Mouse (Mus musculus) heart, adult 18-20 months (tissue): ENCODE results near the gene Galnt15. TPM values are rescaled to one million over a fixed set of nuclear protein-coding genes. Genes with fewer than 3 reads are reported as not detected.
A peak's percentile ranks its signal among the peaks of the same experiment; 100 is the strongest.

Experiments
- DNase-seq, 2 experiments: peaks; one replicate each; pipeline ENCODE4 v3.0.0; 2021 to 2022; ENCODE audit warnings: mixed read lengths in 1 of 2
- long read RNA-seq, 2 experiments: library from polyadenylated mRNA; stranded (forward); transcript quantifications; one replicate each; pipeline ENCODE4 v2.0.0; 2021
- total RNA-seq, 2 experiments: library from RNA; stranded (reverse); gene quantifications; 2 replicates each; pipeline ENCODE4 v1.2.3; 2021

The Galnt15 gene
- total RNA-seq = 10 to 100 TPM; 13.5 to 14.5 TPM
- long read RNA-seq, experiment 1, full-length matches to known transcripts = 5 of 12 reads
- long read RNA-seq, experiment 1, partial matches to known transcripts = 4 of 12 reads
- long read RNA-seq, experiment 1, other reads (novel, unspliced or antisense) = 3 of 12 reads
- long read RNA-seq, experiment 2, full-length matches to known transcripts = 1 of 8 reads
- long read RNA-seq, experiment 2, partial matches to known transcripts = 2 of 8 reads
- long read RNA-seq, experiment 2, other reads (novel, unspliced or antisense) = 5 of 8 reads

- DNase-seq = peak; percentile 82 to 90
These were observed at the start of gene Galnt15 for GRCm38 (mm10) chr14:32028681-32029091. Gene Galnt15 (plus strand): TSS chr14:32028989.

- DNase-seq = peak; percentile 51 to 68
These were observed 34.8 kb upstream of the Galnt15 start for GRCm38 (mm10) chr14:31994021-31994420.

GRCm38 (mm10) chr14:32000941-32001340 is 27.8 kb upstream of the Galnt15 start:
- no peak for DNase-seq

- no peak for DNase-seq
These were observed 26.1 kb upstream of the Galnt15 start for GRCm38 (mm10) chr14:32002502-32003338.

- DNase-seq = no peak
These were observed 24.7 kb upstream of the Galnt15 start for GRCm38 (mm10) chr14:32003904-32004596.

GRCm38 (mm10) chr14:32005673-32006261 is 23.0 kb upstream of the Galnt15 start:
- peak; percentile 46 to 63 for DNase-seq

- peak in 1 of 2 experiments; percentile 37 for DNase-seq
These were observed 21.0 kb upstream of the Galnt15 start for GRCm38 (mm10) chr14:32007654-32008335.

GRCm38 (mm10) chr14:32009715-32010114 is 19.1 kb upstream of the Galnt15 start:
- no peak for DNase-seq

GRCm38 (mm10) chr14:32011547-32012304 is 17.1 kb upstream of the Galnt15 start:
- DNase-seq = no peak

- DNase-seq = peak; percentile 57 to 66
These were observed 13.5 kb upstream of the Galnt15 start for GRCm38 (mm10) chr14:32015131-32015770.

- DNase-seq = no peak
These were observed 12.3 kb upstream of the Galnt15 start for GRCm38 (mm10) chr14:32016466-32016865.

GRCm38 (mm10) chr14:32016921-32017320 is 11.9 kb upstream of the Galnt15 start:
- no peak for DNase-seq

GRCm38 (mm10) chr14:32017448-32017847 is 11.3 kb upstream of the Galnt15 start:
- DNase-seq = no peak

- no peak for DNase-seq
These were observed 9.7 kb upstream of the Galnt15 start for GRCm38 (mm10) chr14:32019091-32019490.

GRCm38 (mm10) chr14:32021967-32022366 is 6.8 kb upstream of the Galnt15 start:
- peak in 1 of 2 experiments; percentile 35 for DNase-seq

GRCm38 (mm10) chr14:32022450-32022849 is 6.3 kb upstream of the Galnt15 start:
- DNase-seq = no peak

GRCm38 (mm10) chr14:32023891-32024290 is 4.9 kb upstream of the Galnt15 start:
- DNase-seq = no peak

GRCm38 (mm10) chr14:32027218-32027617 is 1.6 kb upstream of the Galnt15 start:
- DNase-seq = no peak

- peak; percentile 58 to 64 for DNase-seq
These were observed 713 bp downstream of the Galnt15 start for GRCm38 (mm10) chr14:32029411-32029992.

- DNase-seq = no peak
These were observed 1.3 kb downstream of the Galnt15 start for GRCm38 (mm10) chr14:32030073-32030472.
